Mouse (Mus musculus): ENCODE data around the gene Akap6.

DNA sequence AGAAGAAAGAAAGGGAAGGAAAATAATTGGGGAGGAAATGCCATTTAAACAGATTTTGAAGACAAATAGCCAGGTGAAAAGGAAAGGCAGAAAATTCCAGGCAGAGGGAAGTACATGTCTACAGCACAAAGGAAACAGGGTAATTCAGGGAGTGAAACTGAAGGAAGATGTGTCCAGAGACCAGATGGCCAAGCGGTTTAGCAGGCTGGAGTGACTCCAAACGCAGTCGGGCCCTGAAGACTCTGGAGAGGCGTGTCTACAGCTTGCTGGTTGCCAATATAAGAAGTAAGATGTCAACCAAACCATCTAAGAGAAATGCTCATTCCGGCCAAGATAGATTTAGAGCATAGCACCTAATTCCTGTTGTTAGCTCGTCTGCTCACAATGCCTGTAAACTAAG is 292.6 kb downstream of the Akap6 start:
- no peak for TF ChIP-seq POLR2A (IDR thresholded peaks at IDR 0.05; ENCODE audit: borderline replicate concordance, insufficient read depth, low read length)
- TF ChIP-seq CTCF (IDR thresholded peaks at IDR 0.05; ENCODE audit: borderline replicate concordance, insufficient read depth, low read depth, low read length), result no peak
